Mouse (Mus musculus): Measurements from ENCODE around the gene Greb1. TPM values are rescaled to one million over a fixed set of nuclear protein-coding genes. Genes with fewer than 3 reads are reported as not detected.

Greb1 gene
- polyA plus RNA-seq, 1 experiment from 2014 or later: 0.38 TPM

DNA sequence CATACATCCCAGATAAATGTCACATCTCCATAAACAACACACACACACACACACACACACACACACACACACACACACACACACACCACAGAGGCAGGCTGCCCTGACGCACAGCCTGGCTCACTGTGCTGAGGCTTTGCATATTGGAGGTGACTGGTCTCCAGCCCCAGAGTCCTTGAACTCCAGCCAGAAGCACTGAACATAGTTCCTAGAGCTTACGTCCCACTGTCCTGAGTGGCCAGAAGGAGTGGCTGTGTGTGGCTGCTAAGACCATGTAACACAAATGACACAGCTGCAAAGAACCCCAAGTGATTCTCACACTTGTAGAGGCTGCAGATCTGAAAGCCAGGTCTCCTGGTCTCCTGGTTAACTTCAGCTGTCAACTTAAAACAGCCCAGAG, 138.8 kb downstream of the Greb1 start:
- H3K36me3 ChIP-seq (ENCODE audit: control insufficient read depth, insufficient read depth): no peaks in the 10 kb centered on the region
- H3K27me3 ChIP-seq (ENCODE audit: control insufficient read depth, insufficient read depth, low read length): no peaks in the 10 kb centered on the region; the same call in 1 of the 2 replicates
- WGBS: 52% methylated on average over 2 of the region's 2 CpGs
- H3K9me3 ChIP-seq (replicated peaks; ENCODE audit: control insufficient read depth, low read length): no peaks in the 10 kb centered on the region
- no peak overlapping the region for H3K27ac ChIP-seq (ENCODE audit: low read length)
- H3K4me2 ChIP-seq (ENCODE audit: low read depth, low read length): no peak overlapping the region
- H3K4me3 ChIP-seq (ENCODE audit: low read length): no peak overlapping the region
- H3K9ac ChIP-seq (ENCODE audit: low read length): no peak overlapping the region
- H3K4me1 ChIP-seq (ENCODE audit: control insufficient read depth, insufficient read depth, low read length): no peaks in the 10 kb centered on the region
- ATAC-seq (replicated peaks; ENCODE audit: extremely low read depth, insufficient read depth, low FRiP score): no peak

DNA sequence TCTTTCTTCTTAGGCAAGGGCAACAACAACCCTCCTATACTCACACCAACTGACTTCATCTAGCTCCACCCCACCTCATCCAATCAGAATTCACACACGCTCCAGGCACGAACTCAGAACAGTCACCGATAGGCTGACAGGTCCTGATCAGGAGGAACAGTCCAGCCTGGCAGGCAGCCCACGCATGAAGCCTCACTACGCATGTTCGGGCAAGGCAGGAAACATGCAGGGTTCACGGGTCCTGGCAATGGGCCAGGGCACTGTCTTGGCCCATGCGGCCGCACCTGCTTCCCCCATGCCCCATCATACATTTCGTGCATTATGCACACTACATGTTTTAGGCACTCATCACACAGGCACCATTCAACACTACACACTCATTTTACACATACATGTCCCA, 139.2 kb downstream of the Greb1 start:
- no peaks in the 10 kb centered on the region for H3K9me3 ChIP-seq (replicated peaks; ENCODE audit: control insufficient read depth, low read length)
- no peak overlapping the region for H3K27ac ChIP-seq (ENCODE audit: low read length)
- no peak overlapping the region for H3K9ac ChIP-seq (ENCODE audit: low read length)
- H3K4me3 ChIP-seq (ENCODE audit: low read length): no peak overlapping the region
- no peak for ATAC-seq (replicated peaks; ENCODE audit: extremely low read depth, insufficient read depth, low FRiP score)
- H3K36me3 ChIP-seq (ENCODE audit: control insufficient read depth, insufficient read depth): no peaks in the 10 kb centered on the region
- no peaks in the 10 kb centered on the region; the same call in 1 of the 2 replicates for H3K27me3 ChIP-seq (ENCODE audit: control insufficient read depth, insufficient read depth, low read length)
- WGBS: 77% methylated on average over 10 of the region's 10 CpGs
- no peaks in the 10 kb centered on the region for H3K4me1 ChIP-seq (ENCODE audit: control insufficient read depth, insufficient read depth, low read length)
- no peak overlapping the region for H3K4me2 ChIP-seq (ENCODE audit: low read depth, low read length)

DNA sequence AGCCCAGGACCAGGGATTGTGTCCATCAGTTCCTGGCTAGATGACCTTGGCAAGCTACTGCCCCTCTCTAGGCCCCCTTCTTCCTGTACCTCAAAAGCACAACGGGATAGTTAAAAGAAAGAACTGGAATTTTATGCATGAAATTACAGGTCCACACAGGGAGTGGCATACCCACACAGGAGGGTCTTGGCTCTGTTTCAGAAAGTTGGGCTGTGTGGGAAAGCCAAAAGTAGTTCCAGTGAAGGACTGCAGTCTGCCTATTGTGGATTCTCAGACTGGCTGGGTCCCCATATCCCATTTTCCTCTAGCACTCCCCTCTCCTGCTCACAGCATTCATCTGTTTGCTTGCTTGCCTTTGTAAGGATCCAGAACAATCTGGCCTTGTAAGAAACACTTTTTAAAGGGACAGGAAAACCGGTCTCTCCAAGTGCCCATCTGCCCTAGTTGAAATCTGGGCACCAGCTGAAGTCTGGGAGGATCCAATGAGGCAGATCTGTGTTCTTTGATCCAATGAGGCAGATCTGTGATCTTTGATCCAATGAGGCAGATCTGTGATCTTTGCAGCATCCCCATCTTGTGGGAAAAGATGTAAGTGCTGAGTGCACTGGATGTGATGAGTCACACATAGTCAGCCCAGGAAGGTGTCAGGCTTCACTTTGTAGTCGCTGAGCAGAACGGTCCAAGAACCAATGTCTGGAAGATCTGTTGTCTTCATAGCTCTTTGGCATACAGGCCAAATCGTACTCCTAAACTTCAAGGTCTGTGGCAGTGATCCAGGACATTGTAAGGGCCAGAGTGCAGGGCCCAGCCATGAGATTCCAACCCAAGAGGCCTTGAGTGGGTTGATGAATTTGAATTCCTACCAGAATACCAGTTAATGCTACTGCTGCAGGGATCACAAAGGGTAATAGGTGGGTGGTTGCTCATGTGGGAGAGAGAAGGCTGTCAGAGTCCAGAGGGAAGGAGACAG, 143.5 kb downstream of the Greb1 start:
- H3K27ac ChIP-seq (ENCODE audit: low read length): no peak overlapping the region
- WGBS: 67% methylated on average over 5 of the region's 5 CpGs
- H3K9ac ChIP-seq (ENCODE audit: low read length): no peak overlapping the region
- no peaks in the 10 kb centered on the region for H3K36me3 ChIP-seq (ENCODE audit: control insufficient read depth, insufficient read depth)
- no peak overlapping the region for H3K4me2 ChIP-seq (ENCODE audit: low read depth, low read length)
- H3K9me3 ChIP-seq (replicated peaks; ENCODE audit: control insufficient read depth, low read length): no peaks in the 10 kb centered on the region
- no peak for ATAC-seq (replicated peaks; ENCODE audit: extremely low read depth, insufficient read depth, low FRiP score)
- H3K27me3 ChIP-seq (ENCODE audit: control insufficient read depth, insufficient read depth, low read length): peaks cover 28% of the 10 kb centered on the region
- H3K4me1 ChIP-seq (ENCODE audit: control insufficient read depth, insufficient read depth, low read length): peaks cover 6% of the 10 kb centered on the region; the same call in 1 of the 2 replicates
- H3K4me3 ChIP-seq (ENCODE audit: low read length): no peak overlapping the region

DNA sequence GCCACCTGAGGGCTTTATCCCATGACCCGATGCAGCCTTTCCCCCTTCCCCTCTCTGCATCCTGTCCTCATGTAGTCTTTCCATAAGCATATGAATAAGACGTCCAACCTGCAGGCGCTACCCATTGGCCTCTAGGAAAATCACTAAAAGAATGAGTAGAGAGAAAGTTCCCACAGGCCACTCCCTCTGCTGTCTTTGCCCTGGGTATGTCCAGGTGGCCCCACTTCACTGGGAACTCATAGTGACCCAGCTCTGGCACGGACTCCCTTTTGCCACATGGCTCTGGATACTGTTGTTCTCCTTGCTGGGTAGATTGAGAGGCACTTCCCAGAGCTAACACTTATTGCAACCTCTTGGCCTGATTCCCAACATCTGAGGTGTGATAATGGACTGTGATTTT, 145.1 kb downstream of the Greb1 start:
- Histone ChIP-seq H3K4me2 (ENCODE audit: low read depth, low read length) (no peak overlapping the region), H3K9me3 (replicated peaks; ENCODE audit: control insufficient read depth, low read length) (no peaks in the 10 kb centered on the region), H3K27me3 (ENCODE audit: control insufficient read depth, insufficient read depth, low read length) (peaks cover 28% of the 10 kb centered on the region), H3K4me1 (ENCODE audit: control insufficient read depth, insufficient read depth, low read length) (peaks cover 6% of the 10 kb centered on the region; the same call in 1 of the 2 replicates), H3K27ac (ENCODE audit: low read length) (no peak overlapping the region), H3K36me3 (ENCODE audit: control insufficient read depth, insufficient read depth) (no peaks in the 10 kb centered on the region), H3K9ac (ENCODE audit: low read length) (no peak overlapping the region), H3K4me3 (ENCODE audit: low read length) (no peak overlapping the region)
- no peak for ATAC-seq (replicated peaks; ENCODE audit: extremely low read depth, insufficient read depth, low FRiP score)
- 68% methylated on average over 4 of the region's 4 CpGs for WGBS

DNA sequence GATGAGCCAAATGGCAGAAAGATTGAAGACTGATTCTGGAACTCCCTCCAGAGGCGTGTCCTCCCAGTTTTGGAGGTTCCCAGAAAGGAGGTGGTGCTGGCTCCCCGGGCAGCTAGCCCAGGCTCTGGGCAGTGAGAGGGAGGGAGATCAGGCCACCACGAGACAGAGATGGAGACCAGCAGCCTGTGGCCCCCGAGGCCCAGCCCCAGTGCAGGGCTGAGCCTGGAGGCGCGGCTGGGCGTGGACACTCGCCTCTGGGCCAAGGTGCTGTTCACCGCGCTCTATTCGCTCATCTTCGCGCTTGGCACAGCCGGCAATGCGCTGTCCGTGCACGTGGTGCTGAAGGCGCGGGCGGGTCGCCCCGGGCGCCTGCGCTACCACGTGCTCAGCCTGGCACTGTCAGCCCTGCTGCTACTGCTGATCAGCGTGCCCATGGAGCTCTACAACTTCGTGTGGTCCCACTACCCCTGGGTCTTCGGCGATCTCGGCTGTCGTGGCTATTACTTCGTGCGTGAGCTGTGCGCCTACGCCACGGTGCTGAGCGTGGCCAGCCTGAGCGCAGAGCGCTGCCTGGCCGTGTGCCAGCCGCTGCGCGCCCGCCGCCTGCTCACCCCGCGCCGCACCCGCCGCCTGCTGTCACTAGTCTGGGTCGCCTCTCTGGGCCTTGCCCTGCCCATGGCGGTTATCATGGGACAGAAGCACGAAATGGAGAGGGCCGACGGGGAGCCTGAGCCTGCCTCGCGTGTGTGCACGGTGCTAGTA, 147.2 kb downstream of the Greb1 start, which contains the start of gene Ntsr2:
Gene Ntsr2 (plus strand): TSS at position 51 of the 762 bp plus-strand sequence.
- ATAC-seq (replicated peaks; ENCODE audit: extremely low read depth, insufficient read depth, low FRiP score): peak; percentile 83
- Histone ChIP-seq H3K4me2 (ENCODE audit: low read depth, low read length) (peak within 1 kb of the TSS; percentile 54), H3K36me3 (ENCODE audit: control insufficient read depth, insufficient read depth) (no peaks in the 10 kb centered on the region), H3K27me3 (ENCODE audit: control insufficient read depth, insufficient read depth, low read length) (peaks cover 28% of the 10 kb centered on the region), H3K4me3 (ENCODE audit: low read length) (peak within 1 kb of the TSS; percentile 31), H3K9me3 (replicated peaks; ENCODE audit: control insufficient read depth, low read length) (no peaks in the 10 kb centered on the region), H3K9ac (ENCODE audit: low read length) (no peak within 1 kb of the TSS), H3K4me1 (ENCODE audit: control insufficient read depth, insufficient read depth, low read length) (peaks cover 11% of the 10 kb centered on the region; the same call in 1 of the 2 replicates), H3K27ac (ENCODE audit: low read length) (no peak within 1 kb of the TSS)
- WGBS: 6% methylated on average over 58 of the region's 58 CpGs

DNA sequence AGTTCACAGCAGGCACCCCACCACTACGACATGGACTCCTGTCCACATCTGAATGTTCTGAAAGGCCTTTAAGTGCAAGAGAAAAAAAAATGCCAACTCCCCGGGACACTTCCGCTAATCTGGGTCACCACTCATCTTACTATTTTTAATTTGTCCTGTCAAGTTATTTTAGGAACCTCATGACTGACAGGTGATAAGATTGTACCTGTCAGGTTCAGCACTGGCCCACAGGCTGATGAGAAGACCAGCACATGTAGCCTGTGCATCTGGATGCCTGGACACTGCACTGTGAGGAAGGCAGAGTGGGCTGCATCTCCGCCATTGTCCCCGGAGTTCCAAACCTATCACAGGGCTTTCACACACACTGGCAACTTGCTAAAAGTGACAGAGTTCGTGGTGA, 150.9 kb downstream of the Greb1 start:
- no peaks in the 10 kb centered on the region for H3K36me3 ChIP-seq (ENCODE audit: control insufficient read depth, insufficient read depth)
- H3K27me3 ChIP-seq (ENCODE audit: control insufficient read depth, insufficient read depth, low read length): peaks cover 20% of the 10 kb centered on the region
- H3K4me2 ChIP-seq (ENCODE audit: low read depth, low read length): no peak overlapping the region
- H3K9me3 ChIP-seq (replicated peaks; ENCODE audit: control insufficient read depth, low read length): no peaks in the 10 kb centered on the region
- H3K4me3 ChIP-seq (ENCODE audit: low read length): no peak overlapping the region
- ATAC-seq (replicated peaks; ENCODE audit: extremely low read depth, insufficient read depth, low FRiP score): peak; percentile 45
- no peak overlapping the region for H3K9ac ChIP-seq (ENCODE audit: low read length)
- WGBS: 29% methylated on average over 6 of the region's 6 CpGs
- peak overlapping the region; percentile 75 for H3K27ac ChIP-seq (ENCODE audit: low read length)
- H3K4me1 ChIP-seq (ENCODE audit: control insufficient read depth, insufficient read depth, low read length): peaks cover 15% of the 10 kb centered on the region

DNA sequence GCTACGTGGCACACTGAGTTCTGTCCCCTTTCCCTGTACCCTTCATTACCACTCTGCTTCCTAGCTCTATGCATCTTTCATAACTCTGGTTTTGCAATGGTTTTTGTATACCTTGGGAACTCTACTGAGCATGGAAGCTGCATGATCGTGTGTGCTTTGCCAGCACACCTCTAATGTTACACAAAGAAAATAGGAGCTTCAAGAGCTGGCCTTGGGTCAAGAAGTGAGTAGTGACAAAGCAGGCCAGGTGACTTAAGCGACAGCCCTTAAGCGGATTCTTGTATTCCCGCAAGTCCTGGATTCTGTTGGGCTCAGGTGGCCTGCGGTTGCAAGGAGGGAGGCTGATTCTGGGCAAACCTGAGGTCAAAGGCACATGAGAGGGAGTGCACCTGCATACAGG, 152.4 kb downstream of the Greb1 start:
- H3K27ac ChIP-seq (ENCODE audit: low read length): no peak overlapping the region
- no peak for ATAC-seq (replicated peaks; ENCODE audit: extremely low read depth, insufficient read depth, low FRiP score)
- no peak overlapping the region for H3K9ac ChIP-seq (ENCODE audit: low read length)
- H3K4me2 ChIP-seq (ENCODE audit: low read depth, low read length): no peak overlapping the region
- WGBS: 90% methylated on average over 6 of the region's 6 CpGs
- no peaks in the 10 kb centered on the region for H3K36me3 ChIP-seq (ENCODE audit: control insufficient read depth, insufficient read depth)
- H3K9me3 ChIP-seq (replicated peaks; ENCODE audit: control insufficient read depth, low read length): no peaks in the 10 kb centered on the region
- no peak overlapping the region for H3K4me3 ChIP-seq (ENCODE audit: low read length)
- peaks cover 7% of the 10 kb centered on the region for H3K27me3 ChIP-seq (ENCODE audit: control insufficient read depth, insufficient read depth, low read length)
- peaks cover 22% of the 10 kb centered on the region for H3K4me1 ChIP-seq (ENCODE audit: control insufficient read depth, insufficient read depth, low read length)

DNA sequence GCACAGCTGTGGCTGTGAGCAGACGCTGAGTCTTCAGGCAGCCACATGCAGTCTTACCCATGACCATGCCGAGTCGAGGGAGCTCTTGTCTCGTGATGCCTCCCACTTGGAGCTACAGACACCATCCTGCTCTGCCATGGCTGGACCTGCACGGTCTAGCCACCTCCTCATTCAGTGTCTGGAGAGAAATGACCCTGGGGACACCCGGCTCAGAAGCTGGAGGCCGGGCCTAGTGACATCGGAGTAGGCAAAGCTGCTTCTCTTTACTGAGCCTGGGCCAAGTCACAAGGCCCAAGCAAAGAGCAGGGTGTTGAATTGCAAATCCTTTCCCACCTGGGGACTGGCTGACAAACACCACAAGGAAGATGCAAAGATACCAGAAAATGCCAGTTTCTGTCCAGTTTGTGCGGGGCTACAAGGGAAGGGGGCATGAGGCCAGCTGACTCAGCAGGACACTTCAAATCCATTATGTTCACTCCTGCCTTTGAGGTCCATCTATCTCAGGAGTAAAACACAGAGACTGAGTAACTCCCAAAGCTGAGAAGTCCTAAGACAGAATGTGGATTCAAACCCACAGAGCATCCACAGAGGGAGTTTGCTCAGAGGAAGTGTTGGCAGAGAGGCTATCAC, 153.8 kb downstream of the Greb1 start:
- H3K4me1 ChIP-seq (ENCODE audit: control insufficient read depth, insufficient read depth, low read length): peaks cover 24% of the 10 kb centered on the region
- no peak for ATAC-seq (replicated peaks; ENCODE audit: extremely low read depth, insufficient read depth, low FRiP score)
- no peaks in the 10 kb centered on the region for H3K36me3 ChIP-seq (ENCODE audit: control insufficient read depth, insufficient read depth)
- H3K27ac ChIP-seq (ENCODE audit: low read length): no peak overlapping the region
- no peak overlapping the region for H3K4me3 ChIP-seq (ENCODE audit: low read length)
- H3K9me3 ChIP-seq (replicated peaks; ENCODE audit: control insufficient read depth, low read length): no peaks in the 10 kb centered on the region
- 47% methylated on average over 9 of the region's 9 CpGs for WGBS
- H3K9ac ChIP-seq (ENCODE audit: low read length): 0 out of 2 replicates have a peak overlapping the region, but pooled peaks have one; percentile 19
- no peaks in the 10 kb centered on the region for H3K27me3 ChIP-seq (ENCODE audit: control insufficient read depth, insufficient read depth, low read length)
- no peak overlapping the region for H3K4me2 ChIP-seq (ENCODE audit: low read depth, low read length)

Data from heart, embryonic 16.5 days (tissue).